Comparison of ENCODE assay signal across 8 mouse cellular contexts in the genomic region with DNA sequence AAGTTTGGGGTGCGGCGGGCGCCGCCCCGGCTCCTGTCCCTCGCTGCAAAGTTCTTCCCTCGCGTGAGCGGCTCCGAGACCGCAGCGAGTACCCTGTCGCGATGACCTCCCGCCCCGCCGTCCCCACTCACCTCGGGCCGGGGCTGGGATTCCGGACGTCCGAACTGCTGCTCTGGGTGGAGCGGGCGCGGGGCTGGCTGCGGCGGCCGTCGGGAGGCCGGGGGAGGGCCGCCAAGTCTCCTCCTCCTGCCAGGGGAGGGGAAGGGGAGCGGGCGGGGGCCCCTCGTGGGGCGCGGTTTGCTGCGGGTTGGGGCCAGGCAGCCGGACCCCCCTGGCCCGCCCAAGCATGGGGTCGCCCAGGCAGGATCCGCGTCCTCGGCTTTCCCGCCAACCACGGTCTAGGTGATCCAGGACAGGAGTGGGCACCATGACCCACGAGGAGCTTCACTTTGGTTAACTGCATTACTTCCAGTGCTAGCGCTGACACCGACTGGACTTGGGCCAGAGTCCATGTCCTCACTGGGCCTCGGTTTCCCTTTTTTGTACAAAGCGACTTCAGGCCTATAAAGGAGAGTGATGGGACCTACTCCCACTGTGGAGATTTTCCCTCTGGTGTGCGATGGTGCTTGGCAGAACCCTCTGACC. TPM values are rescaled to one million over a fixed set of nuclear protein-coding genes. Genes with fewer than 3 reads are reported as not detected.
A peak's percentile ranks its signal among the peaks of the same experiment; 100 is the strongest.
DNase-seq lines count a peak whose midpoint lies in the region; TF ChIP-seq lines count a peak whose summit lies in the region.

A gene (minus strand): TSS at position 248 of the 645 bp plus-strand sequence.

- no peak for TF ChIP-seq POLR2A in cerebellum, adult 2 months (IDR thresholded peaks at IDR 0.05; ENCODE audit: borderline replicate concordance, insufficient read depth, low read length)

- no peak for DNase-seq in cerebellum, adult 2 months
- DNase-seq in cerebellum, adult 11 months = no peak
- peak; percentile 88 for DNase-seq in heart, embryonic 10.5 days (ENCODE audit: low spot score)
- DNase-seq in kidney, postnatal 10 days = peak; percentile 82
- DNase-seq in lung, postnatal 4 days = peak; percentile 77 to 81
- DNase-seq in thymus, postnatal 25 days = peak; percentile 35
- no peak for DNase-seq in natural killer cell, adult 2 months (ENCODE audit: low spot score in 2 of 2)

- H3K4me1 ChIP-seq in cerebellum, adult 2 months (ENCODE audit: control insufficient read depth, insufficient read depth, low read length) = no peaks in the 10 kb centered on the region; the same call in 1 of the 2 replicates
- H3K4me1 ChIP-seq in brown adipose tissue, adult 24 weeks (ENCODE audit: control insufficient read depth, insufficient read depth, insufficient read length, low read length) = peaks cover 13% of the 10 kb centered on the region
- H3K4me1 ChIP-seq in heart, embryonic 10.5 days = peaks cover 65% of the 10 kb centered on the region

- 4% methylated on average over 48 of the region's 51 CpGs for whole genome bisulfite sequencing in cerebellum, adult 2 months
- 2% methylated on average over 43 of the region's 51 CpGs for WGBS in heart, embryonic 10.5 days

- H3K4me3 ChIP-seq in cerebellum, adult 2 months (replicated peaks; ENCODE audit: insufficient read depth, low read depth, low read length) = peak within 1 kb of the TSS; percentile 31
- H3K4me3 ChIP-seq in brown adipose tissue, adult 24 weeks (ENCODE audit: insufficient read depth, low read depth, low read length) = peak within 1 kb of the TSS; percentile 81
- peak within 1 kb of the TSS; percentile 93 for H3K4me3 ChIP-seq in heart, embryonic 10.5 days

- no peaks in the 10 kb centered on the region; the same call in 1 of the 2 replicates for H3K27me3 ChIP-seq in cerebellum, adult 2 months (ENCODE audit: control insufficient read depth, insufficient read depth, low read length)
- peaks cover 12% of the 10 kb centered on the region for H3K27me3 ChIP-seq in heart, embryonic 10.5 days (ENCODE audit: insufficient read depth, poor library complexity, severe bottlenecking)

- H3K9me3 ChIP-seq in heart, embryonic 10.5 days = no peaks in the 10 kb centered on the region

- H3K27ac ChIP-seq in cerebellum, adult 2 months (ENCODE audit: insufficient read depth, low read length) = no peak within 1 kb of the TSS
- peak within 1 kb of the TSS; percentile 81 for H3K27ac ChIP-seq in brown adipose tissue, adult 24 weeks (replicated peaks; ENCODE audit: low read depth, low read length)
- peak within 1 kb of the TSS; percentile 97 for H3K27ac ChIP-seq in heart, embryonic 10.5 days

- no peak for TF ChIP-seq CTCF in cerebellum, adult 2 months (IDR thresholded peaks at IDR 0.05; ENCODE audit: borderline replicate concordance, insufficient read depth, low read depth, low read length)

- peaks cover 5% of the 10 kb centered on the region; the same call in 1 of the 2 replicates for H3K36me3 ChIP-seq in heart, embryonic 10.5 days

RNA-seq across cellular contexts. Expression of the gene that starts here (rescaled TPM):
- 3.0 and 3.2 TPM in 2 replicates for polyA plus RNA-seq in cerebellum, adult 2 months (2012; rRNA removed)
- polyA plus RNA-seq in brown adipose tissue, adult 24 weeks (2012; ENCODE audit: insufficient read depth, insufficient read length, missing spikeins) = 1.2 and 1.5 TPM in 2 replicates
- polyA plus RNA-seq in heart, embryonic 10.5 days (2016; fragmentation: Nextera tagmentation; extraction: Ambion mirVana) = 22.0 and 31.0 TPM in 2 replicates

Comparison
In these comparisons a context has a peak if more than half of its experiments do, and no peak if none do; other contexts are left out.
1. DNase-seq: peak in heart, embryonic 10.5 days (single experiment), kidney, postnatal 10 days (single experiment), lung, postnatal 4 days (2 of 2) and thymus, postnatal 25 days (single experiment); none in cerebellum, adult 2 months (0 of 2), cerebellum, adult 11 months (single experiment) and natural killer cell, adult 2 months (0 of 2).
2. H3K4me3 ChIP-seq: peak in every context shown above with its lines; median percentile 93 in heart, embryonic 10.5 days; 81 in brown adipose tissue, adult 24 weeks; 31 in cerebellum, adult 2 months.